Mouse (Mus musculus): ENCODE measurements around the gene Mapt.
"Not testable (repeated sequence)": the region's sequence is repeated elsewhere in the genome, so short reads cannot be mapped to it uniquely, and the experiment has no call there.

Gene Mapt

DNA sequence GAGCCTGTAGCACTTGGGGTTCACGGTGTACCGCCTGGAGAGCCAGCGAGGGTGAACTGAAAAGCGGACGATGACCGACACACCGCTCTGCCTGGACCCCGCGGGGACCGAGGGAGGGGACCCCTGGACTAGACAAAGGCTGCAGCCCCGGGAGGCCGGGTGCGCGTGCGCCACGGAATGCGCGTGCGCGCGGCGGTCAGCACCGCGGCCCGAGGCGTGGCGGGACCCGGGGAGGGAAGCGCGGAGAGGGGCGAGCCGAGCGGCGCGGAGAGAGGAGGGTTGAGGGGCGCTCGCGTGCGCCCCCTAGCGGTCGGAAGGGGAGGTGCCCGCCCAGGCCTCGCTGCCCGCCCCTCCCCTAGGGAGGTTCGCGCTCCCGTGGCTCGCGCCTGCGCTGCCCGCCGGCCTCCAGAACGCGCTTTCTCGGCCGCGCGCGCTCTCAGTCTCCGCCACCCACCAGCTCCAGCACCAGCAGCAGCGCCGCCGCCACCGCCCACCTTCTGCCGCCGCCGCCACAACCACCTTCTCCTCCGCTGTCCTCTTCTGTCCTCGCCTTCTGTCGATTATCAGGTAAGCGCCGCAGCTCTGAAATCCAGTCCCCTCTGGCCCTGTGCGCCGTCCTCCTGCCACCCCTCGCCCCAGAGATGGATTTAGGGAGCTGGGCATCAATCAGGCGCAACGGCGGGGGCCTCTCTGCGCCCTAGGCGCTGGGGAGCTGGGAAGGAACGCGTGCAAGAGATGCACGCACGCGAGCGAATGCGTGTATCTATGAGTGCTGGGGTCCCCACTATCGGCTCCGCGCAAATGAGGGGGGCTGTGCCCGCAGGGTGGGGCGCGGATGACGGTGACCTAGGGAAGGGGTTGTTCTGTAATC lies at the start of gene Mapt:
Gene Mapt (plus strand): TSS at position 350 of the 871 bp plus-strand sequence.
- peak; percentile 60 to 87 for DNase-seq (ENCODE audit: low spot score in 2 of 2)

DNA sequence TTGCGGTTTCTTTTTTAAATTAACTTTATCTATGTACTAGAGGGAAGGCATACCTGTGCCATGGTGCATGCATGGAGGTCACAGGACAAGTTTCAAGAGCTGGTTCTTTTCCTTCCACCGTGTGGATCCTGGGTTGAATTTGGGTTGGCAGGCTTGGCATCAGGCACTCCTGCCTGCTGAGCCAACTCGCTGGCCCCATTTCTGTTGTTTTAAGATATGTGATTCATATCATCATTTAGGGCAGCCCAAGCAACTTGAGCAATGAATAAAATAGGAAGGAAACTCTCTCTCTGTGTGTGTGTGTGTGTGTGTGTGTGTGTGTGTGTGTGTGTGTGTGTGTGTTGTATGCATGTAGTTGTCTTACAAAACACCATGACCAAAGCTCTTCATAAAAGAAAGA lies 49.0 kb upstream of the Mapt start:
- no peak for DNase-seq (ENCODE audit: low spot score in 2 of 2)

DNA sequence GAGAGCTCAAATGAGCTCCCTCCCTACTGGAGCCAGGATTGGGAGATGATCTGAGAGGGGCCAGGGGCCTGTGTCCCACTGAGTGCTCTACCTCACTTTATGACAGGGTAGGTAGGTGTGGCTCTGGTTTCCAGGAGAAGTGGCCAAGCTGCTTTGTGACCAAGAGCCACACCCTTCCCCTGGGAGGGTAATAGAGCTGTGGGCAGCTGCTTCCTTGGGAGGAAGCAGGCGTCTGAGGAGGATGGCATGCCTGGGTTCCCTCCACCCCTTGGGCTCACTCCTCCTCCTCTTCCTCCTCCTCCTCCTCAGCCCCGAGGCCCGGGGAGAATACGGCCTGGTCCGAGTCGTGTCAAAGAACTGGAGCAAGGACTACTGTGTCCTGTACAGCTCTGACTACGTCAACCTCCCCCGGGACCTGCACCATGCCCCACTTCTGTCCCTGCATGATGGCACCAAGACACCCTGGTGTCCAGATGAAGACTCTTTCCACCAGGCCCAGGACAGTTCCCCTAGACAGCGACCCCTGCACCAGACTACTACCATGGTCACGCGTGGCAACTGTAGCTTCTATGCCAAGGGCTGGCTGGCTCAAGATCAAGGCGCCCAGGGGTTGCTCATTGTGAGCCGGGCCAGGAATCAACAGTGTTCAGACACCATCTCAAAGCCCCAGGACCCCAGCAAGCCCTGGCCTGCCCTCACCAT lies 44.9 kb upstream of the Mapt start, which contains the start of gene Sppl2c:
Gene Sppl2c (plus strand): TSS at position 193 of the 702 bp plus-strand sequence.
- DNase-seq (ENCODE audit: low spot score in 2 of 2): no peak

DNA sequence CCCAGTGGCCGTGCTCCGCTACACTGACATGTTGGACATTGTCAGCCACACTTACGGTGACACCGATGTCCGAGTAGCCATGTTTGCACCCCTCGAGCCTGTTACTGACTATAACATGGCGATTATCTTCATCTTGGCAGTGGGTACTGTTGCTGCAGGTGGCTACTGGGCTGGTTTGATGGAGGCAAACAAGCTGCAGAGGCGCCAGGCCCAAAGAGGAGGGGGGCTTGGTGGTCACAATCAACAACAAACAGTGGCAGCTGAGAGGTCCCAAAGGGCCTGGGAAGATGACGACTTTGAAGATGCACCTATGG lies 44.4 kb upstream of the Mapt start:
- DNase-seq (ENCODE audit: low spot score in 2 of 2): no peak

DNA sequence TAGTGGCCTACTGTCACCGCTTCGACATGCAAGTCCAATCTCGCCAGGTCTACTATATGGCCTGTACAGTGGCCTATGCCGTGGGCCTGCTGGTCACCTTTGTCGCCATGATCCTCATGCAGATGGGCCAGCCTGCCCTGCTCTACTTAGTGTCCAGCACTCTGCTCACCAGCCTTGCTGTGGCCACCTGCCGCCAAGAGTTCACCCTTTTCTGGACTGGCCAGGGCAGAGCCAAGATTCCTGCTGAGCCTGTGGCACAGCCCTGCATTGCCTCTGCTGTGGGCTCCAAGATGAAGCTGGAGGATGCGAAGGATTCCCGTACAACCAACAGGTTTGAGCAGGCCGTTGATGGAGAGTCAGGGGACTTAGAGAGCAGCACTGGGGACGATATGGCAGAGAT lies 43.4 kb upstream of the Mapt start:
- DNase-seq (ENCODE audit: low spot score in 2 of 2): no peak

DNA sequence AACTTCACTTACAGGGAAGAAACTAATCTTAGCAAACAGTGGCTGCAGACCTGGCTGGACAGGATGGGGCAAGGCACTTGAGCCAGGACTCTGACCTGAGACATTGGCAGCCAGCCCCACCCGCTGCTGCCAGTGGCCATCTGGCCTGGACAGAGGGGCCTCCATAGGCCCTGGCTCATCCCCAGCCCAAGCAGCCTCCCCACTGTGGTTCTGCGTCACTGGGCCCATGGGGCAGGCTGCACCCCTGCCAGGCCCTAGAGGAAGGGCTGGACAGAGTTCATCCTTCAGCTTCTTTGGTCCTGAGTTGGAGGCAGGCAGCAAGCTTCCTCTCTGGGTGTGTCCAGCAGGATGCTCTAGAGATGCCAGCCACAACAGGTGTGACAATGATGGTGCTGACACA lies 41.2 kb upstream of the Mapt start:
- DNase-seq (ENCODE audit: low spot score in 2 of 2): no peak

DNA sequence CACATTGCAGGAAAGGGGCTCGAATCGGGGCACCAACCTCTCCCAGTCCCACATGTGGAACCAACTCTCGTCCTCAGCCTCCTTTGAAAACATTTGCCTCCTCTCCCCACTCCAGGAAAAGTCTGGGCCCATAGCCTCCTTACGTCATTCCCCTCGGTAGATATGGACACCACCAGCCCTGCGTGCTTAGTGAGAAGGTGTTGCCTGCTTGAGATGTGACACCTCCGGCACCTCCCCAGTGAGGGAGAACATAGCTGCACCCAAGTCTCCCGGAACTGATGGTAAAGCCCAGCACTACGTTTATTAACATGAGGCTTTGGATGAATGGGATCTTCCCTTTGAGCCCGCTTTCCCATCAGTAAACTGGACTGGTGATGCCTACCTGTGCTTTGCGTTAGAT lies 35.8 kb upstream of the Mapt start:
- DNase-seq (ENCODE audit: low spot score in 2 of 2): no peak

DNA sequence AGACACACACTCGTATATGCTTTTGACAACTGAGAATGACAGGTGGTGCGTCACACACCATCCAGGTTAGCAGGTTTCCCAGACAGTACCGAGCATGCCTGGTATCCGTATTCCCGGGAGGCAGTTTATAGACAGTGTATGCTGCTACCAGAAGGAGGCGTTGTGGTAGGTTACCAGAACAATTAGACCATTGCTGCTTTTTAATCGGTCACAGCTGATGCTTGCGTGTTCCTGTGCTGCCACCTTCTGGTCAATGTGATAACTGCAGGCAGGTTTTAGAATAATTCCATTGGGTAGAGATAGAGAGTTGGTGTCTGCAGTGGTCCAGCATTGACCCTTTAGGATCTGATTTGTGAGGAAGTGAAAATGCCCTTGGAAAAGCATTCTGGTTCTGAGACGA lies 35.4 kb upstream of the Mapt start:
- DNase-seq (ENCODE audit: low spot score in 2 of 2): peak; percentile 59 to 85

DNA sequence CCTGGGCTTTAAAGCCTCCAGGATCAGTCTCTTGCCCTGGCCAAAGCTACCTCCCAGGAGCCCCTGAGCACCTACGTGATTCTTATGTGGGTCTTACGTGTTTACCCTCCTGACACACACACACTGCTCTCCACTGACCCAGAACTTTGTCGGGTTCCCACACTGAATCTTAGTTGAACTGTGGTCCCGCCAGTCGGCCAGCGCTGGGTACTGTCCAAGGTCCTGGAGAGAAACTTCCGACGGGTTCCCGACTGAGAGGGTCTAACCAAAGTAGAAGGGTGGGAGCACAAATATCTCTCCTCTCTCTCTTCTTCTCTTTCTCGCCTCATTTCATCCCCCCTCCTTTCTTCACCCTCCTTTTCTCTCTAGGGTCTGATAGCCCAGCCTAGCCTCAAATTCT lies 33.3 kb upstream of the Mapt start:
- DNase-seq (ENCODE audit: low spot score in 2 of 2): no peak

DNA sequence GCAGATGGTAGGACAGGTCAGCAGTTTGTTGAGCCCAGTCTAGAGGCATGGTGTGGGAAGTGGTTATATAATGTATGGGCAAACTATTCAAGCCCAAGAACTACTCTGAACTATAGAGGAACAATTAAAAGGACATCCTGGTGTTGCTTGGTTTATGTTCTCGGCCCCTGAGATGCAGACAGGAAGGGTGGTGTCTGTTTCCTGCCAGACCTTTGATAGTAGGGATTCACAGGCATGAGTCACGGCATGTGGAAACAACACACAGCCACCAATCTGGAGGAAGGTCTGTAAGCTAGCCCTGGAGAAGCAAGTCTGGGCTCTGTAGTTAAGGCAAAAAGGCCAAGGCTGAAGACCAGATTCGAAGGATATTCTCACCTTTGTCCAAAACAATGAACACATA lies 27.9 kb upstream of the Mapt start:
- no peak for DNase-seq (ENCODE audit: low spot score in 2 of 2)

DNA sequence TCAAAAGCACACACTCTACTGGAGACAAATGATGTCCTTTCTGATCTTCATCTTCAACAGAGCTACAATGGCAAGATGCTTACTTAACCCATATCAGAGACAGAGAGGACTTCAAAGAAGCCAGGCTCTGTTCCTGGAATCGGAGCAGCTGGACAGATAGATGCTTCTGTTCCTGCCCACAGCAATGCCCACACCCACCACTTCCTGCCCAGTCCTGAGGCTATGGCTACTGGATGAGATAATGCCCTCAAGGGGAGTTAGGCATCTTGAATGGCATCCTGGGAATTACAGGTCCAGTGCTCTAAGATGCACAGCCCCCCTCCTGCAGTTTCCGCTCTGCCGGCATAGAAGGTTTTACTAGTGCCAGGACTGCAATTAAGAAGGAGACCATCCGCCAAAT lies 24.6 kb upstream of the Mapt start:
- DNase-seq (ENCODE audit: low spot score in 2 of 2): no peak

DNA sequence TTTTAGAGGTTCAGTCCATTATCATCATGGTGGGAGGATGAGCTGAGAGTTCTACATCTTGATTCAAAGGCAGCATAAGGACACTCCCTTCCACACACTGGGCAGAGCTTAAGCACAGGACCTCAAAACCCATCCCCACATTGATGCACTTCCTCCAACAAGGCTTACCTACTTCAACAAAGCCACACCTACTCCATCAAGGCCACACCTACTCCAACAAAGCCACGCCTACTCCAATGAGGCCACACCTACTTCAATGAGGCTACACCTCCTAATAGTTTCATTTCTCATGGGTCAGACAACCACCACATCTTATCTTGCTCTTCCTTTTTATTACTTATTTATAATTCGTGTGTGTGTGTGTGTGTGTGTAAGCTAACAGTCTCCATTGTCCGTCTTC lies 22.1 kb upstream of the Mapt start:
- DNase-seq (ENCODE audit: low spot score in 2 of 2): no peak

DNA sequence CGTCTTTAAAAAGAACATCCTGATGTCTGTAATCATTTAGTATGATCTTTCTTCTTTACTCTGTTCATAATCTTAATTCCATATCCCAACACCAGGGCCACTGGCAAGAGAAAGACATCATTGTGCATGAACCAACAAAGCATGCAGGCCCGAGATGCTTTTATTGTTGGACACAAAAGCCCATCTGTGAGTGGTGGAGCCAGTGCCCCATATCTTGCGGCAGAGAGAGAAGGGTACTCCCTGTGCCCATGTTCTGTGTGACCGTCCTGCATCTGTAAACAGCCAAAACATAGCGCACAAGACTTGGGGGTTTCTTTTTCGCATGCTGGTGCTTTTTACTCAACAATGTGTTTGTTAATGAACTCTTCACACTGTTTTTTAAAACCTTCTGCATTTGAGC lies 19.9 kb upstream of the Mapt start:
- DNase-seq (ENCODE audit: low spot score in 2 of 2): no peak

DNA sequence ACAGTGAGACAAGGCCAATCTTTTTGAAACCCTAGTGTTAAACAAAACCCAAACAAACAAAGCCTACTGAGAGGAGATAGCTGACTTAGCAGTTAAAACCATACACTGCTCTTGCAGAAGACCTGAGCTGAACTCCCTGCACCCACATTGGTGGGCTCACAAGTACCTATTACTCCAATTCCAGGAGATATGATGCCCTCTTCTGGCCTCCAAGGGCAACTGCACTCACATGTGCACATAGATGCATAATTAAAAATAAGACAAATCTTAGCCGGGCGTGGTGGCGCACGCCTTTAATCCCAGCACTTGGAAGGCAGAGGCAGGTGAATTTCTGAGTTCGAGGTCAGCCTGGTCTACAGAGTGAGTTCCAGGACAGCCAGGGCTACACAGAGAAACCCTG lies 17.1 kb upstream of the Mapt start:
- DNase-seq (ENCODE audit: low spot score in 2 of 2): not testable (repeated sequence)

DNA sequence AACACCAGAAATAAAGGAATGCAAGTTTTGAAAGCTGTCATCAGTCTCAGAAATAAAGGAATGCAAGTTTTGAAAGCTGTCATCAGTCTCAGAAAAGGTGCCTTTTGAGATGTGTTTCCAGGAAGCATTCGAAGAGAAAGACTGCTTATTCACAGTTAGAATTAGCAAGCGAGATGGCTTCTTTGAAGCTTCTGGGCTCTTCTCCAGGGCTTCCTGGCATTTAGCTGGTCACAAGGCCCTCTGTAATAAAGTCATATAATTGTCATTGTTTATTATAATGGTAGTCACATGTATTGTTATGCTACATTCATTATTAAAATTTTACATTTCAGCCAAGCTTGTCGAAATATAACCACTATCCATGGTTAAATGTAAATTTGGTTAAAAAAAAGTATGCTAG lies 13.1 kb upstream of the Mapt start:
- no peak for DNase-seq (ENCODE audit: low spot score in 2 of 2)

DNA sequence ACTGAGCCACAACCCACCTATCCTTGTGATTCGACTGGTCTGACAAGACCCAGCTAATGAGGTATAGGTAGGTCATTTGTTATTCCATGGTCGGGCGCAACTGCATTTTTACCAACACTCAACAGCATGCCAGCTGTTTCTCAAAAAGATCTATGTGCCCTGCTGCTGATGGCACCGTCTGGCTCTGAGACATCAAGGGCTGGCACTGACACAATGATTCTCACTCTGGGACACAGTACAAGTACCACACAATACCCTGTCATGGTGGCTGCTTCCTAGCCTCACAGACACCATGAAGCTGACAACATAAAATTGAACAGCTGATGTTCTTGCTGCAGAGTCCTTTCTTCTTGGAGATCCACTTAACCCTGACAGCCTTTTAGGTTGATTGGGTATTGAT lies 10.9 kb upstream of the Mapt start:
- DNase-seq (ENCODE audit: low spot score in 2 of 2): no peak

DNA sequence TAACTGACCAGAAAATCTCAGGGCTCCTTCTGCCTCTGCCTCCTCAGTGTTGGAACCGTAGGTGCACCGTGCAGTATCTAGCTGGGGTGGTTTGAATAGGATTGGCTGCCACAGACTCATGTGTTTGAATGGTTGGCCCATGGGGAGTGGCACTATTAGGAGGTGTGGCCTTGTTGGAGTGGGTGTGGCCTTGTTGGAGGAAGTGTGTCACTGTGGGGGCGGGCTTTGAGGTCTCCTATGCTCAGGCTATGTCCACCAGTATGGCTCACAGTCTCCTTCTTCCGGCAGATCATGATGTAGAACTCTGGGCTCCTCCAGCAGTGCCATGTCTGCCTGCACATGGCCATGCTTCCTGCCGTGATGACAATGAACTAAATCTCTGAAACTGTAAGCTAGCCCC lies 9.4 kb upstream of the Mapt start:
- DNase-seq (ENCODE audit: low spot score in 2 of 2): no peak

DNA sequence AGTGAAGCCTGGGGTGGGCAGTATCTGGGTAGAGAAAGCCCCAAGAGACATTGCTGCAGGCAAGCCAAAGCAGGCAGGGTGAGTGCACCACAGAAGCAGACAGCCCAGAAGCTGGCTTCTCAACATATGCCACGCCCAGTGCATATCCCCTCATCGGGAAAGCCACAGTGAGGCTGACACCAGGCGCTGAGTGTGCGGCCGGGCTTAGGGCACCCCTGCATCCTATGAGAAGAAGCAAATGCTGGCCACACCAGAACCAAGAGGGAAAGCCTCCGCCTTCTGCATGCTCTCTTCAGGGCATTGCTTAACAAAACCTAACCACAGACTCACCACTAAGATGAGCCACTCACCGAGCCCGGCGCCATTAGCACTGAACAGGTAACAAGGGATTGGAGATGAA lies 7.9 kb upstream of the Mapt start:
- no peak for DNase-seq (ENCODE audit: low spot score in 2 of 2)

DNA sequence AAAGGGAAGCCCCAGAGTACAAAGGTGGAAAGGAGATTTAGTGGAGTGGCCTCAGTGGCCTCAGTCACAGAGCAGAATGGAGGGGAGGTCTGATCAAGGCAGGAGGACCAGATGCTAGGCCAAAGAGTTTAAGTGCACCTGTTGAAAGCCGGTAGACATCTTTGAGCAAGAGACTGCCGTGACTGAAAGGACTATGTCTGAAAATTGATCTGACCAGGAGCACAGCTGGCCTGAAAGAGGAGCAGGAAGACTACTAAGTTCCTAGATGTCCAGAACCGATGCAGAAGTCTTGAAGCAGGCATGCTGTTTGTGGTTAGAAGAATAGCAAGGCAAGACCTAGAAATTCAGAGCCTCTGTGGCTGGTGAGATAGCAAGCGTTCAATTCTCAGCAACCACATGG lies 1.8 kb upstream of the Mapt start:
- no peak for DNase-seq (ENCODE audit: low spot score in 2 of 2)

DNA sequence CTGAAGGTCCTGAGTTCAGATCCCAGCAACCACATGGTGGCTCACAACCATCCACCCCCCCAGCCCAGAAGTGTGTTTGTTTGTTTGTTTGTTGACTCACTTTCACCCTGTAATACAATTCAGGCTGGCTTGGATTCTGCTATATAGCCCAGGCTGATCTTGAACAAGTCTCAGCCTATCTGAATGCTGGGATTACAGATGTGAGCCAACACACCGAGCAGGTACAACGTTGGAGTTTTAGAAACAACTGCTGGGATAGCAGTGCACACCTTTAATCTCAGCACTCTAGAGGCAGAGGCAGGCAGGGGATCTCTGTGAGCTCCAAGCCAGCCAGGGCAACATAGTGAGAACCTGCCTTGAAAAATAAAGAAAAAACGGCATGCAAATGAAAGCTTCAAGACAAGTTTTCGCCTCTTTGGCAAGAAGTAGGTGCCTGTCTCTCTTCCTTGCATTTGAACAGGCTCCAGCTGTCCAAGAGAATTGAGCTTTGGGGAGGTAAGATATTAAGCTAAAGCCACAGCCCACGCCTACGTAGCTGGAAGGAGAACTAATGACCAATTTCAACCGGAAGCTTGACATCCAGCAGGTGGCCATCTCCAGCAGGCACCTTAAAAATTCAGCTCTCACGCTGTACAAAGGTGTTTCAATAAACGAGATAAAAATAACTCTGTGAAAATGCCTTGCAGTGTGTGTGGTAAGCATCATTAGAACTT lies 968 bp upstream of the Mapt start:
- DNase-seq (ENCODE audit: low spot score in 2 of 2): no peak

DNA sequence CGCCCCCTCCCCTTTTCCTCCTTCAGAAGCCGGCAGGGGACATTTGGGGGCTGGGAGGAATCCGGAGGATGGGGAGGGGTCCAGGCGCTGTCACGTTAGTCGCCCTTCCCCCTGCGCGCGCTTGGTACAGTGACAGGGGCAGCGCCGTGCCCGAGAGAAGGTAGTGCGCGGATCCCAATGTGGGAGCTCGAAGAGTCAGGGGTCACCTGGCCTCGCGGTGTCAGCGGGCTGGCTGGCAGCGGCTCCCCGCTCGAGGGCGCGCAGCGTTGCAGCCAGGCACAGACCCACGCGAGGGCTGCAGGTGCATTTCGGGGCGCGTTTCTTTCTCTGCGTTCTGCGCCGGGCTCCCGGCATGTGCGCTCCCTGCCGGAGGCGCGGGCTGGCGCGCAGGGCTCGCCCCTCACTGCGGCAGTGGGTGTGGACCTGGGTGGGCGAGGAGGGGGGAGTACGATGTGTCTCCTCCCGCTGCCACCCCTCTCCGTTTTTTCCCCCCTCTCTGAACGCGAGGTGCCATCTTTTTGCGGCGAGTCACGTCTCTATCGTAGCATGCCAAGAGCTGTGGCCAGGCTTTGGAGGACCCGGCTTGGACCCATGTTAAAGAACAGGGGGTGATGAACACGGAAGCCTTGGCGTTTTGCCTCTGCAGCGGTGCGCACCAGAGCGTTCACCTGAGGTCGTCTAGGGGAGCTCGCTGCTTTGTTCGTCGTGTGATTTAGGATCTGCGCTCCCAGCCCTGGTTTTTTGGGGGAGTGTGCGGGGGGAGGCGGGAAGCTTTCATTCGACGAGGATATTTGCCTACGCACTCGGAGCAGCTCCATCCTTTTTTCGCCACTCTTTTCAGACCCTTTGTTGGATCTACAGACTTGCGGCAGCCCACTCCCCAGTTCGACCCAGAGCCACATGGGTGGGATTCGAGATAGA lies 1.2 kb downstream of the Mapt start:
- DNase-seq (ENCODE audit: low spot score in 2 of 2): no peak

DNA sequence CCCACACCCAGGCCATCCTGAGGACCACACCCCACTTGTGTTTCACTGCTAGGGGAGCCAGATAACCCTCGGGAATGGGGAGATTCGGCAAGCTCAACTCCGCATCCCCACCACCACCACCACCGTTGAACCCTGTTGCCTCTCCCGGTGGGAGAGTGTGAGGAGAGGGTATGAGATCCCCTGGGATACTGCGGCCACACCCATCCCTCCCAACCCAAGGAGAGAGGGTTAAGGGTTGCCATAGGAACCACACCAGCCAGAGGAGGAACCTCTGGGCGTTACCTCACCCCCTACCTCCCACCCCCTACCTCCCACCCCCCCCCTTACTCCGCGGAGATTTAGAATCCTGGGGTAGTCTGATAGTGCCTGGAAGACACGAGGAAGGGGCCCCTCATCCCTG lies 1.9 kb downstream of the Mapt start:
- no peak for DNase-seq (ENCODE audit: low spot score in 2 of 2)
